Mouse (Mus musculus): Measurements from ENCODE around the gene Coro2a. TPM values are rescaled to one million over a fixed set of nuclear protein-coding genes. Genes with fewer than 3 reads are reported as not detected.
A peak's percentile ranks its signal among the peaks of the same experiment; 100 is the strongest.
"Not testable (repeated sequence)": the region's sequence is repeated elsewhere in the genome, so short reads cannot be mapped to it uniquely, and the experiment has no call there.

The Coro2a gene
- polyA plus RNA-seq, 1 experiment from 2014 or later, result 66.0 TPM

DNA sequence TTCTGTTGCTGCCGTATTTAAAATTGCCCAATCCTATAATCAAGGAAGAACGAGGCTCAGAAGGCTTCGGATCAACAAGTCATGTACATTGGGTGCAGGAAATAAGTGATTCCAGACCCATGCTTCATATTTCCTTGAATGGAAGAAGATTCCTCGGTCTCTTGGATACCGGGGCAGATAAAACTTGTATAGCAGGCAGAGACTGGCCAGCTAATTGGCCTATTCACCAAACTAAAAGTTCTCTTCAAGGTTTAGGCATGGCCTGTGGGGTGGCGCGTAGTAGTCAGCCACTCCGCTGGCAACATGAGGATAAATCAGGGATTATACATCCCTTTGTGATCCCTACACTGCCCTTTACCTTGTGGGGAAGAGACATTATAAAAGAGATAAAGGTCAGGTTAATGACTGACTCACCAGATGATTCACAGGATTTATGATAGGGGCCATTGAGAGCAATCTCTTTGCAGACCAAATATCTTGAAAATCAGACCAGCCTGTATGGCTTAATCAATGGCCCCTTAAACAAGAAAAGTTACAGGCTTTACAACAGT, 23.1 kb downstream of the Coro2a start:
- not testable (repeated sequence) for H3K27me3 ChIP-seq (replicated peaks); H3K9ac ChIP-seq; H3K4me1 ChIP-seq (replicated peaks); H3K4me3 ChIP-seq (replicated peaks); H3K36me3 ChIP-seq; H3K9me3 ChIP-seq; H3K4me2 ChIP-seq (replicated peaks)
- WGBS, result 67% methylated on average over 8 of the region's 8 CpGs
- H3K27ac ChIP-seq, result peak overlapping the region; percentile 32; the same call in 1 of the 2 replicates
- ATAC-seq, result peak; percentile 90

DNA sequence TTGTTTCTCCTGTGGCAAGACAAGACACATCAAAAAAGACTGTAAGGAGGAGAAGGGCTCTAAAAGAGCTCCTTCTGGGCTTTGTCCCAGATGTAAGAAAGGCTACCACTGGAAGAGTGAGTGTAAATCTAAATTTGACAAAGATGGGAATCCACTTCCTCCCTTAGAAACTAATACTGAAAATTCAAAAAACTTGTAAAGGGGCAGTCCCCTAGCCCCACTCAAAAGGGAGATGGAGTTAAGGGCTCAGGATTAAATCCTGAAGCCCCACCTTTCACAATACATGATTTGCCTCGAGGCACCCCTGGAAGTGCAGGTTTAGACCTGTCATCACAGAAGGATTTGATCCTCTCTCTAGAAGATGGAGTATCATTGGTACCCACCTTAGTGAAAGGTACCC, 23.8 kb downstream of the Coro2a start:
- WGBS, result 55% methylated on average over 1 of the region's 1 CpGs
- Histone ChIP-seq H3K4me1 (replicated peaks) (peaks cover 9% of the 10 kb centered on the region), H3K4me2 (replicated peaks) (no peak overlapping the region), H3K27me3 (replicated peaks) (no peaks in the 10 kb centered on the region), H3K4me3 (replicated peaks) (no peak overlapping the region), H3K9ac (no peak overlapping the region), H3K9me3 (no peaks in the 10 kb centered on the region), H3K36me3 (no peaks in the 10 kb centered on the region), H3K27ac (no peak overlapping the region)
- ATAC-seq, result no peak

DNA sequence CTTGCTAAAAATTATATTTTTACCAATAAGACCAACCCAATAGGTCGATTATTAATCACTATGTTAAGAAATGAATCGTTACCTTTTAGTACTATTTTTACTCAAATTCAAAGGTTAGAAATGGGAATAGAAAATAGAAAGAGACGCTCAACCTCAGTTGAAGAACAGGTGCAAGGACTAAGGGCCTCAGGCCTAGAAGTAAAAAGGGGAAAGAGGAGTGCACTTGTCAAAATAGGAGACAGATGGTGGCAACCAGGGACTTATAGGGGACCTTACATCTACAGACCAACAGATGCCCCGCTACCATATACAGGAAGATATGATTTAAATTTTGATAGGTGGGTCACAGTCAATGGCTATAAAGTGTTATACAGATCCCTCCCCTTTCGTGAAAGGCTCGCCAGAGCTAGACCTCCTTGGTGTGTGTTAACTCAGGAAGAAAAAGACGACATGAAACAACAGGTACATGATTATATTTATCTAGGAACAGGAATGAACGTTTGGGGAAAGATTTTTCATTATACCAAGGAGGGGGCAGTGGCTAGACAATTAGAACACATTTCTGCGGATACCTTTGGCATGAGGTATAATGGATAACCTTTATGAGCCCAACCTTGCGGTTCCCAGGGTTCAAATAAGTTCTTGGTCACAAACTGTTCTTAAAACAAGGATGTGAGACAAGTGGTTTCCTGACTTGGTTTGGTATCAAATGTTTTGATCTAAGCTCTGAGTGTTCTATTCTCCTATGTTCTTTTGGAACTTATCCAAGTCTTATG, 26.3 kb downstream of the Coro2a start:
- WGBS, result 84% methylated on average over 6 of the region's 10 CpGs

DNA sequence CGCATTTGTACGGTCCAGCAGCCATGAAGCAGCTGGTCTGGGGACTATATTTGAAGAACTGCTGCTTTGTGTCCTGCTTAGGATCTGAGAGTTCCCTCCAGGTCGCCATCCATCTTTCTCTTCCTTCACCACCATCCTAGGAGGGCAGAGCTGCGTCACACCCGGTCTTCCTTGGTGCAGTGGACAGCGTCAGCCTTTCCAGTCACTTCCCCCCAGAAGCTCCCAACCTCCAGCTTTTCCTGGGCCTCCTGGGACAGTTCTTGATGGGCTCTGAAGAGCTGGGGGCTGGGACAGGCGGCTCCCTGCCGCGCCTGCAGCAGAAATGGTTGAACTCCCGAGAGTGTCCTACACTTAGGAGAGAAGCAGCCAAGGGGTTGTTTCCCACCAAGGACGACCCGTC, 27.2 kb downstream of the Coro2a start:
- Histone ChIP-seq H3K4me3 (replicated peaks) (no peak overlapping the region), H3K9me3 (no peaks in the 10 kb centered on the region), H3K36me3 (no peaks in the 10 kb centered on the region), H3K27ac (no peak overlapping the region), H3K9ac (no peak overlapping the region), H3K27me3 (replicated peaks) (no peaks in the 10 kb centered on the region), H3K4me2 (replicated peaks) (no peak overlapping the region), H3K4me1 (replicated peaks) (peaks cover 11% of the 10 kb centered on the region)
- ATAC-seq, result no peak
- 60% methylated on average over 12 of the region's 12 CpGs for WGBS

More for the DNA sequence above, 26.3 kb downstream of the Coro2a start:
- H3K27me3 ChIP-seq (replicated peaks); H3K9me3 ChIP-seq; H3K27ac ChIP-seq; H3K36me3 ChIP-seq; H3K9ac ChIP-seq; ATAC-seq; H3K4me3 ChIP-seq (replicated peaks); H3K4me2 ChIP-seq (replicated peaks): not testable (repeated sequence)
- H3K4me1 ChIP-seq (replicated peaks), result peaks cover 11% of the 10 kb centered on the region

DNA sequence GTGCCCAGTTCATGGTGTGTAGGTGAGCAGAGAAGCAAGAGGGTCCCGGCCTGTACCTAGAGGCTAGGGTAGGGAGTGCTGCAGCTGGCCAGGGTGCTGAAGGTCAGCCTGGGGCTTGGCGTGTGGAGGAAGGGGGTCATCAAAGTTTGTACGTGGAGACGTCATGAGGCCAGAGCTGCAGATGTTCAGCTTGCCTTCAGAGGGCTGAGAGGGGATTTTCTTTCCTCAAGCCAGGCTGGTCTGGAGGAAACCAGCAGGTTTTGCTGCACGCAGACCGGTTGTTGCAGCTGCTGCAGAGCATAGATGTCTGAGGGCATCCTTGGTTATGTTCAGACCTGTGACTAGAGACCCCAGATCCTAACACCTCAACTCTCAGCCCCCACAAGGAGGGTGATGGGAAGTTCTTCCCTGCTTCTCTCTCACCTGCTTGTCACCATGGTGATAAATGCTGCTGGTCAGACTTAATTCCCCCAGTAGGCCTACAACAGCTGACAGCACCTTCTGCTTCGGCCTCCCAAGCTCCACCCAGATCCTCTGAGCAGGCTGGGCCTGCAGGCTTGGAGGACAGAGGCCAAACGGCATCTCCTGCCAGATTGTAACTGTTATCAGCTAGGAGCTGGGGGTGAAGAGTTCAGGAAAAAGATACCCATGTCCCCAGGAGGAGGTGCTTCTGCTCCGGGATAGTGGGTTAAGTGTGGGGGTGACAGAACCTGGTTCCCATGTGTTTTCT, 27.8 kb downstream of the Coro2a start:
- H3K4me2 ChIP-seq (replicated peaks), result no peak overlapping the region
- H3K9ac ChIP-seq, result no peak overlapping the region
- H3K9me3 ChIP-seq, result no peaks in the 10 kb centered on the region
- peak; percentile 37; the same call in 1 of the 2 replicates for ATAC-seq
- H3K27ac ChIP-seq, result no peak overlapping the region
- no peak overlapping the region for H3K4me3 ChIP-seq (replicated peaks)
- 34% methylated on average over 9 of the region's 9 CpGs for WGBS
- H3K36me3 ChIP-seq, result no peaks in the 10 kb centered on the region
- H3K27me3 ChIP-seq (replicated peaks), result no peaks in the 10 kb centered on the region
- peaks cover 11% of the 10 kb centered on the region for H3K4me1 ChIP-seq (replicated peaks)

DNA sequence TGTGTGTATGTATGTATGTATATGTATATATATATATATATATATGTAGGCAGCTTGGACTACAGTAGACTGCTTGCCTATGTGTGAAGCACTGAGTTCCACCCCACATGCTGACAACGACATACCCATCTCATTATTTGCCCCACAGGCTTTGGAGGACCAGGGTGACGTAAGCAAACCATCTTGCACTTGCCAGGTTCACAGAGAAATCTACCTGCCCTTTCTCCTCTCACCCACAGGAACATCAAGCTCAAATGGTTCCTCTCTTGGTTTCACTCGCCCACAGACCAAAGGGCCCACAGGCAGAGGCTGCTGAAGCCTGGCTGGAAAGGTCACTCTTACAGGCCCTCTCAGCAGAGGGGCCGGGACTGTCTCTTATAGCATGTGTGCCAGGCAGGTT, 29.4 kb downstream of the Coro2a start:
- 86% methylated on average over 4 of the region's 4 CpGs for WGBS
- H3K4me1 ChIP-seq (replicated peaks), result peaks cover 11% of the 10 kb centered on the region
- no peak overlapping the region for H3K4me2 ChIP-seq (replicated peaks)
- no peak overlapping the region for H3K4me3 ChIP-seq (replicated peaks)
- no peaks in the 10 kb centered on the region for H3K9me3 ChIP-seq
- H3K36me3 ChIP-seq, result no peaks in the 10 kb centered on the region
- no peak for ATAC-seq
- no peaks in the 10 kb centered on the region for H3K27me3 ChIP-seq (replicated peaks)
- H3K27ac ChIP-seq, result no peak overlapping the region
- no peak overlapping the region for H3K9ac ChIP-seq

DNA sequence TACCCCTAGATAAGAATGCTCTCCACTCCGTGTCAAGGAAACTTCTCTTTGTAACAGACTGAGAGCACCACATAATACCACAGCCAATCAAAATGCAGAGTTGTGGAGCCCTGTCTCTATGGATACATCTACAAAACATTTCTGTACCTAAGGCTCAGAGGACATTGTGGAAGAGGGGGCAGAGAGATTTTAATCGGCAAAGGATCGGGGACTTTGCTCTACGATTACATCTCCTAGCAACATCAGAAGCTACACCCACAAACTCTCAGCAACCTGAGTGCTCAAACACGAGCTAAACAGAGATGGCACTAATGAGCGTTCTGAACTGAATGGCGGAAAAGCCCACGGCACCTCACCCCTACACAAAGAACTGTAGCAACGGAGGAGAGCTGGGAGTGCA, 30.3 kb downstream of the Coro2a start:
- no peak overlapping the region for H3K4me3 ChIP-seq (replicated peaks)
- H3K27me3 ChIP-seq (replicated peaks), result no peaks in the 10 kb centered on the region
- no peak overlapping the region for H3K9ac ChIP-seq
- H3K9me3 ChIP-seq, result no peaks in the 10 kb centered on the region
- H3K36me3 ChIP-seq, result no peaks in the 10 kb centered on the region
- no peak for ATAC-seq
- peaks cover 11% of the 10 kb centered on the region for H3K4me1 ChIP-seq (replicated peaks)
- no peak overlapping the region for H3K4me2 ChIP-seq (replicated peaks)
- H3K27ac ChIP-seq, result no peak overlapping the region
- 87% methylated on average over 9 of the region's 9 CpGs for WGBS

DNA sequence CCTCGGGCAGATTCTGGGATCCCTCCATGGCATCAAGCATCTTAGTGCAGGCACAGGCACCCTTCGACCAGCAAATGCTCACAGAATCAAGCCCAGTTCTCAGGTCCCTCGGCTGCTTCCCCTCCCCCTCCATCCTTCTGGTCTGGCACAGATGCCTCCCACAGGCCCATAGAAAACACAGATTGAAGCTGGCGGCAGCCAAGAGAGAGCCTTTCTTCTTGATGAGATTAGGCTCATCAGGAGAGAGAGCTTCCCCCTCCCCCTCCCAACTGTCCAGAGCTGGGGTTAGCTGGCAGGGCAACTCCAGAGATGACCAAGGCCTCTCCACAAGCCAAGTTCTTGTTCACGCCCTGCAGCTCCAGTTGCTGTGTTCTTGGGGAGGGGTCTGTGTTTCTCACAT, 32.3 kb downstream of the Coro2a start:
- peak; percentile 29; the same call in 1 of the 2 replicates for ATAC-seq
- WGBS, result 48% methylated on average over 5 of the region's 5 CpGs

DNA sequence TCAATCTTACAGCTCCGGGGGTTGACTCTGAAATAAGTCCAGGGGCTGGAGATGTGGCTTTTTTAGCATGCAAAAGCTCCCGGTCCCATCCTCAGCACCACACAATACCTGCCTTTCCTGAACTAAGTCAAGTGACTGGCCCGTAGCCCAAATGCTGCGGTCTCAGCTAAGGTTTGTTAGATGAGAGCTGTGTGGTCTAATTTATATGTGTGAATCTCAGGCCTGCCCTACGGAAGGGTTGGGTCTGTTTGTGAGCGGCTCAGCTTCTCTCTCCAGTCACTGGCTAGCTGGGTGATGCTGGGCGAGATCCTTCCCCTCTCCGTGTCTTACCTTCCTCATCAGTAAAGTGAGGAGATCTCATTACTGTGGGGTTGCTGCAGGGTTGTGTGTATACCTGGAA, 33.8 kb downstream of the Coro2a start:
- H3K27me3 ChIP-seq (replicated peaks), result no peaks in the 10 kb centered on the region
- no peaks in the 10 kb centered on the region for H3K9me3 ChIP-seq
- no peak overlapping the region for H3K27ac ChIP-seq
- 90% methylated on average over 8 of the region's 8 CpGs for WGBS
- no peaks in the 10 kb centered on the region for H3K36me3 ChIP-seq
- H3K9ac ChIP-seq, result no peak overlapping the region
- 0 out of 2 replicates have a peak, but pooled peaks cover 5% of the 10 kb centered on the region for H3K4me1 ChIP-seq (replicated peaks)
- H3K4me2 ChIP-seq (replicated peaks), result no peak overlapping the region
- no peak overlapping the region for H3K4me3 ChIP-seq (replicated peaks)
- no peak for ATAC-seq

More for the DNA sequence above, 32.3 kb downstream of the Coro2a start:
- Histone ChIP-seq H3K4me3 (replicated peaks) (no peak overlapping the region), H3K9me3 (no peaks in the 10 kb centered on the region), H3K4me2 (replicated peaks) (no peak overlapping the region), H3K36me3 (no peaks in the 10 kb centered on the region), H3K9ac (no peak overlapping the region), H3K27me3 (replicated peaks) (no peaks in the 10 kb centered on the region), H3K4me1 (replicated peaks) (peaks cover 11% of the 10 kb centered on the region), H3K27ac (no peak overlapping the region)

DNA sequence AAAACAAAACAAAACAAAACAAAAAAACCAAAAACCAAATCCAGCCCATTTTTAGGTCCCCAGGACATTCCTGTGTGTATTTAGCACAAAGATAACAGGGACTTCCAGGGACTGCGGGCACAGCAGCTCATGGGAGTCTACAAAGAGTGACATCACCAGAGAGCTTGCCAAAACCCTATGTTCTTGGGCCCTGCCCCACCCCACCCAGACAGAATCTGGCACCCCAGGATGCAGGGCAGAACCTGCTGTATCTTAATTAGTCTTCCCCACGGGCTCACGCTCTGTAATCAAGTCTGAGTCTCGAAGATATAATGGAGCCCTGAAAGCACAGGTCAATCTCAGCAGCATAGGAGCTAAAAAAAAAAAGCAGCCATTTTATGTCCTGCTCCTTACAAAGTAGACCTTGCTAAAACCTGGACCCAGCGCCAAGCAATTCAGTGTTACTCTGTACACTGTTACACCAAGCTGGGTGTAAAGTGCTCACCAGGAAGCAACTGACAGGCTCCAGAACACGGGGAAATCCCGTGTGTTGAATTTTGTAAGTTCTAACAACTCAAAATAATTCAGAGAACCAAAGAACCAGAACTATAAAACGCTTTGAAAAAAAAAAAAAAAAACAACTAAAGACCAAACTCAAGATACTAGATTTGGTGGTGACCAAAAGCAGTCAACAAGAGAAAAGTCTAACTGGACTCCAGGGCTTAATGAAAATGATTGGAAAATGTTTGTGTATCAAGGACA, 34.9 kb downstream of the Coro2a start:
- H3K9ac ChIP-seq, result no peak overlapping the region
- H3K4me3 ChIP-seq (replicated peaks), result no peak overlapping the region
- no peak overlapping the region for H3K4me2 ChIP-seq (replicated peaks)
- no peaks in the 10 kb centered on the region for H3K27me3 ChIP-seq (replicated peaks)
- ATAC-seq, result no peak
- no peaks in the 10 kb centered on the region for H3K36me3 ChIP-seq
- 79% methylated on average over 8 of the region's 8 CpGs for WGBS
- 0 out of 2 replicates have a peak, but pooled peaks cover 4% of the 10 kb centered on the region for H3K4me1 ChIP-seq (replicated peaks)
- no peaks in the 10 kb centered on the region for H3K9me3 ChIP-seq
- H3K27ac ChIP-seq, result no peak overlapping the region

DNA sequence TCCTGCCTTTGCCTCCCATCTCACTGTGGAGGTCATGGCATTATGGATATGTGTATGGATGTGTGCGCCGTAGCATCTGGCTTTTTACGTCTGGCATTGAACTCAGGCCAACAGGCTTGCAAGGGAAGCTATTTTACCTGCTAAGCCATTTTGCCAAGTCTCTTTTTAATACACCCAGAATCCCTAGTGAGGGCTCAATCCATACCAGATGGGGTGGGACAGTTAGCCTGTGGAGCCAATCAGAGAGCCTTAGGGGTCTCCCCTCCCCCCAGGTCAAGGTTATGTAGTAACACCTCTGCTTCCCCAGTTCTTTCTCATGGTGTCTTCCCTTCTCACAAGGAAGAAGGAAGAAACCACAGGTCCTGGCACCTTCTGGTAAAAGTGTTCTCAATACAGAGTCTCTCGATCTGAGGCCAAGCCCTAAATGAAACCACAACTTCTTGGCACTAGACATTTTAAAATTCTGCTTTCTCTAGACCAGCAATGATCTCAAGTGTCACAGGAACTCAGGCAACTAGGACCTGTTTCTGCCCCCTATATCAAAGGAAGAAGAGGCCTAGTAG, 36.5 kb downstream of the Coro2a start:
- ATAC-seq, result no peak
- no peak overlapping the region for H3K9ac ChIP-seq
- no peak overlapping the region for H3K4me3 ChIP-seq (replicated peaks)
- no peak overlapping the region for H3K4me2 ChIP-seq (replicated peaks)
- H3K9me3 ChIP-seq, result no peaks in the 10 kb centered on the region
- no peaks in the 10 kb centered on the region for H3K36me3 ChIP-seq
- no peak overlapping the region for H3K27ac ChIP-seq
- no peaks in the 10 kb centered on the region for H3K27me3 ChIP-seq (replicated peaks)
- 89% methylated on average over 4 of the region's 4 CpGs for WGBS
- H3K4me1 ChIP-seq (replicated peaks), result 0 out of 2 replicates have a peak, but pooled peaks cover 4% of the 10 kb centered on the region

DNA sequence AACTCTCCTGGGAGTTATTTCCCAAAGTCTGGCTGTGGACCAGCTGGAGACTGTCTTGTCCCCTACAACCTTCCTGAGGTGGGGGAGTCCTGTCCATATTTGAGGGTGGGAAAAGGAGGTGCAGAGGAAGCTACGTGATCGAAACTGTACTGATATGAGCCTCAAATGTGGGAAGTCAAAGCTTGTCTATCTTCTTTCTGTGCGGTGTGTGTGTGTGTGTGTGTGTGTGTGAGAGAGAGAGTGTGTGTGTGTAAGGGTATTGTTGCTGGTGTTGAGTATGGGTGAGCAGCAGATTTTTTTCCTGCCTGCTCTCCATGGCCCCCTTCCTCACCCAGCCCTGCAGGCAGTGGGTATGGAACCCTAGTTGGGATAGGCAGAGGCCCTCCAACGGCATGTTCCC, 37.8 kb downstream of the Coro2a start:
- no peak overlapping the region for H3K4me2 ChIP-seq (replicated peaks)
- H3K4me1 ChIP-seq (replicated peaks), result 0 out of 2 replicates have a peak, but pooled peaks cover 4% of the 10 kb centered on the region
- no peak overlapping the region for H3K4me3 ChIP-seq (replicated peaks)
- H3K27me3 ChIP-seq (replicated peaks), result no peaks in the 10 kb centered on the region
- no peaks in the 10 kb centered on the region for H3K36me3 ChIP-seq
- no peak for ATAC-seq
- no peak overlapping the region for H3K9ac ChIP-seq
- WGBS, result 78% methylated on average over 4 of the region's 4 CpGs
- no peaks in the 10 kb centered on the region for H3K9me3 ChIP-seq
- H3K27ac ChIP-seq, result no peak overlapping the region

Data from intestine, embryonic 15.5 days (tissue).